Mouse (Mus musculus): Measurements from ENCODE around the gene Mex3a. TPM values are rescaled to one million over a fixed set of nuclear protein-coding genes. Genes with fewer than 3 reads are reported as not detected.

Mex3a gene
- polyA plus RNA-seq, 1 experiment from 2014 or later, result 12.5 TPM

GRCm38 (mm10) chr3:88500655-88501365 lies 31.4 kb upstream of the Mex3a start:
- no peak for ATAC-seq (replicated peaks; ENCODE audit: low FRiP score, low read depth)
- H3K36me3 ChIP-seq (ENCODE audit: insufficient read depth, low read length), result no peaks in the 10 kb centered on the region
- H3K9me3 ChIP-seq (replicated peaks; ENCODE audit: low read length), result no peaks in the 10 kb centered on the region
- peaks cover 27% of the 10 kb centered on the region for H3K4me1 ChIP-seq (replicated peaks; ENCODE audit: insufficient read depth, low read length)
- H3K9ac ChIP-seq (ENCODE audit: low read depth, low read length), result no peak overlapping the region
- DNase-seq (ENCODE audit: low spot score), result no peak
- no peaks in the 10 kb centered on the region for H3K27me3 ChIP-seq (ENCODE audit: insufficient read depth, low read length)
- H3K4me2 ChIP-seq (ENCODE audit: low read length), result peak overlapping the region; percentile 98
- no peak overlapping the region for H3K27ac ChIP-seq
- 46% methylated on average over 4 of the region's 4 CpGs for WGBS
- H3K4me3 ChIP-seq (replicated peaks; ENCODE audit: low read depth, low read length), result peak overlapping the region; percentile 69; the same call in 1 of the 2 replicates
- no peak for TF ChIP-seq CTCF (IDR thresholded peaks at IDR 0.05; ENCODE audit: low read depth)

GRCm38 (mm10) chr3:88501366-88502030 lies 30.7 kb upstream of the Mex3a start:
- peak overlapping the region; percentile 98 for H3K4me2 ChIP-seq (ENCODE audit: low read length)
- H3K4me3 ChIP-seq (replicated peaks; ENCODE audit: low read depth, low read length), result peak overlapping the region; percentile 69
- no peaks in the 10 kb centered on the region for H3K9me3 ChIP-seq (replicated peaks; ENCODE audit: low read length)
- peak overlapping the region; percentile 87 for H3K27ac ChIP-seq
- no peaks in the 10 kb centered on the region for H3K36me3 ChIP-seq (ENCODE audit: insufficient read depth, low read length)
- no peak for TF ChIP-seq CTCF (IDR thresholded peaks at IDR 0.05; ENCODE audit: low read depth)
- peak overlapping the region; percentile 85; the same call in 1 of the 2 replicates for H3K9ac ChIP-seq (ENCODE audit: low read depth, low read length)
- DNase-seq (ENCODE audit: low spot score) (no peak), ATAC-seq (replicated peaks; ENCODE audit: low FRiP score, low read depth) (no peak)
- WGBS, result 56% methylated on average over 6 of the region's 6 CpGs
- no peaks in the 10 kb centered on the region for H3K27me3 ChIP-seq (ENCODE audit: insufficient read depth, low read length)
- peaks cover 26% of the 10 kb centered on the region for H3K4me1 ChIP-seq (replicated peaks; ENCODE audit: insufficient read depth, low read length)

GRCm38 (mm10) chr3:88502031-88502571 lies 30.1 kb upstream of the Mex3a start:
- Histone ChIP-seq H3K27ac (peak overlapping the region; percentile 87), H3K9me3 (replicated peaks; ENCODE audit: low read length) (no peaks in the 10 kb centered on the region), H3K4me2 (ENCODE audit: low read length) (peak overlapping the region; percentile 98), H3K9ac (ENCODE audit: low read depth, low read length) (peak overlapping the region; percentile 85), H3K36me3 (ENCODE audit: insufficient read depth, low read length) (no peaks in the 10 kb centered on the region), H3K4me1 (replicated peaks; ENCODE audit: insufficient read depth, low read length) (peaks cover 26% of the 10 kb centered on the region), H3K27me3 (ENCODE audit: insufficient read depth, low read length) (no peaks in the 10 kb centered on the region), H3K4me3 (replicated peaks; ENCODE audit: low read depth, low read length) (peak overlapping the region; percentile 69)
- ATAC-seq (replicated peaks; ENCODE audit: low FRiP score, low read depth), result peak; percentile 5; the same call in 1 of the 2 replicates
- DNase-seq (ENCODE audit: low spot score), result peak; percentile 69
- TF ChIP-seq CTCF (IDR thresholded peaks at IDR 0.05; ENCODE audit: low read depth), result no peak
- WGBS, result 12% methylated on average over 11 of the region's 11 CpGs

- peak; percentile 93 for DNase-seq (ENCODE audit: low spot score)
- TF ChIP-seq CTCF (IDR thresholded peaks at IDR 0.05; ENCODE audit: low read depth), result no peak
- Histone ChIP-seq H3K36me3 (ENCODE audit: insufficient read depth, low read length) (no peaks in the 10 kb centered on the region), H3K4me1 (replicated peaks; ENCODE audit: insufficient read depth, low read length) (peaks cover 26% of the 10 kb centered on the region), H3K9me3 (replicated peaks; ENCODE audit: low read length) (no peaks in the 10 kb centered on the region), H3K27ac (peak overlapping the region; percentile 87), H3K4me3 (replicated peaks; ENCODE audit: low read depth, low read length) (peak overlapping the region; percentile 69), H3K27me3 (ENCODE audit: insufficient read depth, low read length) (no peaks in the 10 kb centered on the region), H3K4me2 (ENCODE audit: low read length) (peak overlapping the region; percentile 98), H3K9ac (ENCODE audit: low read depth, low read length) (peak overlapping the region; percentile 85)
- peak; percentile 90 for ATAC-seq (replicated peaks; ENCODE audit: low FRiP score, low read depth)
- WGBS, result 1% methylated on average over 55 of the region's 55 CpGs
Observed at GRCm38 (mm10) chr3:88502641-88503504, 29.3 kb upstream of the Mex3a start.

GRCm38 (mm10) chr3:88503505-88503863 lies 28.7 kb upstream of the Mex3a start:
- DNase-seq (ENCODE audit: low spot score) (no peak), ATAC-seq (replicated peaks; ENCODE audit: low FRiP score, low read depth) (peak; percentile 26)
- WGBS, result 24% methylated on average over 4 of the region's 4 CpGs
- H3K9me3 ChIP-seq (replicated peaks; ENCODE audit: low read length), result no peaks in the 10 kb centered on the region
- no peaks in the 10 kb centered on the region for H3K27me3 ChIP-seq (ENCODE audit: insufficient read depth, low read length)
- peak overlapping the region; percentile 98 for H3K4me2 ChIP-seq (ENCODE audit: low read length)
- peak overlapping the region; percentile 69; the same call in 1 of the 2 replicates for H3K4me3 ChIP-seq (replicated peaks; ENCODE audit: low read depth, low read length)
- H3K4me1 ChIP-seq (replicated peaks; ENCODE audit: insufficient read depth, low read length), result peaks cover 26% of the 10 kb centered on the region
- H3K36me3 ChIP-seq (ENCODE audit: insufficient read depth, low read length), result no peaks in the 10 kb centered on the region
- H3K27ac ChIP-seq, result peak overlapping the region; percentile 87; the same call in 1 of the 2 replicates
- H3K9ac ChIP-seq (ENCODE audit: low read depth, low read length), result no peak overlapping the region; the same call in 1 of the 2 replicates
- TF ChIP-seq CTCF (IDR thresholded peaks at IDR 0.05; ENCODE audit: low read depth), result no peak

Measured in kidney, postnatal 0 days (tissue).